Mouse (Mus musculus): ENCODE measurements at regions not wholly inside any gene's neighbourhood (a gene's known extent, or its start where the extent isn't known, plus 50 kb on each side); places are given as distances from the start of the nearest gene placed in this dataset.
A peak's percentile ranks its signal among the peaks of the same experiment; 100 is the strongest.

- DNase-seq (ENCODE audit: low spot score) (no peak), ATAC-seq (ENCODE audit: insufficient number of reproducible peaks, low FRiP score, low TSS enrichment, low read depth) (no peak)
- H3K27ac ChIP-seq (replicated peaks; ENCODE audit: low read depth, low read length), result no peak overlapping the region
- H3K36me3 ChIP-seq (ENCODE audit: control insufficient read depth, insufficient read depth, low read length), result no peaks in the 10 kb centered on the region
- H3K4me3 ChIP-seq (ENCODE audit: low read depth, low read length), result no peak overlapping the region
- no peaks in the 10 kb centered on the region for H3K27me3 ChIP-seq (ENCODE audit: control insufficient read depth, insufficient read depth, low read length)
- H3K9ac ChIP-seq (ENCODE audit: low read length), result no peak overlapping the region
- no peak overlapping the region for H3K4me2 ChIP-seq (ENCODE audit: low read depth, severe bottlenecking)
- no peaks in the 10 kb centered on the region for H3K4me1 ChIP-seq (ENCODE audit: control insufficient read depth, insufficient read depth, low read length)
- WGBS, result 83% methylated on average over 6 of the region's 6 CpGs
- no peaks in the 10 kb centered on the region for H3K9me3 ChIP-seq (ENCODE audit: control insufficient read depth, low read length)
Observed at GRCm38 (mm10) chr12:27283964-27284363, 58.4 kb downstream of the Sox11 start.

- DNase-seq (ENCODE audit: low spot score) (no peak), ATAC-seq (ENCODE audit: insufficient number of reproducible peaks, low FRiP score, low TSS enrichment, low read depth) (no peak)
- no peaks in the 10 kb centered on the region for H3K36me3 ChIP-seq (ENCODE audit: control insufficient read depth, insufficient read depth, low read length)
- H3K9ac ChIP-seq (ENCODE audit: low read length), result no peak overlapping the region
- no peak overlapping the region for H3K4me3 ChIP-seq (ENCODE audit: low read depth, low read length)
- H3K27me3 ChIP-seq (ENCODE audit: control insufficient read depth, insufficient read depth, low read length), result no peaks in the 10 kb centered on the region
- no peak overlapping the region for H3K4me2 ChIP-seq (ENCODE audit: low read depth, severe bottlenecking)
- no peaks in the 10 kb centered on the region for H3K9me3 ChIP-seq (ENCODE audit: control insufficient read depth, low read length)
- no peak overlapping the region for H3K27ac ChIP-seq (replicated peaks; ENCODE audit: low read depth, low read length)
- H3K4me1 ChIP-seq (ENCODE audit: control insufficient read depth, insufficient read depth, low read length), result no peaks in the 10 kb centered on the region
Observed at GRCm38 (mm10) chr12:27261965-27262364, 80.4 kb downstream of the Sox11 start.

- H3K9ac ChIP-seq (ENCODE audit: low read length), result no peak overlapping the region
- no peak overlapping the region for H3K4me2 ChIP-seq (ENCODE audit: low read depth, severe bottlenecking)
- DNase-seq (ENCODE audit: low spot score) (peak; percentile 38), ATAC-seq (ENCODE audit: insufficient number of reproducible peaks, low FRiP score, low TSS enrichment, low read depth) (no peak)
- peak overlapping the region; percentile 61 for H3K27ac ChIP-seq (replicated peaks; ENCODE audit: low read depth, low read length)
- H3K4me1 ChIP-seq (ENCODE audit: control insufficient read depth, insufficient read depth, low read length), result peaks cover 11% of the 10 kb centered on the region
- no peaks in the 10 kb centered on the region for H3K36me3 ChIP-seq (ENCODE audit: control insufficient read depth, insufficient read depth, low read length)
- WGBS, result 18% methylated on average over 3 of the region's 3 CpGs
- no peak overlapping the region for H3K4me3 ChIP-seq (ENCODE audit: low read depth, low read length)
- no peaks in the 10 kb centered on the region for H3K9me3 ChIP-seq (ENCODE audit: control insufficient read depth, low read length)
- no peaks in the 10 kb centered on the region for H3K27me3 ChIP-seq (ENCODE audit: control insufficient read depth, insufficient read depth, low read length)
Observed at GRCm38 (mm10) chr12:27254125-27254524, 88.2 kb downstream of the Sox11 start.

GRCm38 (mm10) chr12:27251521-27251920, 90.9 kb downstream of the Sox11 start:
- H3K4me2 ChIP-seq (ENCODE audit: low read depth, severe bottlenecking), result no peak overlapping the region

GRCm38 (mm10) chr12:27248545-27248855, 93.9 kb downstream of the Sox11 start:
- H3K27ac ChIP-seq (replicated peaks; ENCODE audit: low read depth, low read length), result no peak overlapping the region
- H3K36me3 ChIP-seq (ENCODE audit: control insufficient read depth, insufficient read depth, low read length), result no peaks in the 10 kb centered on the region
- H3K9ac ChIP-seq (ENCODE audit: low read length), result no peak overlapping the region
- H3K9me3 ChIP-seq (ENCODE audit: control insufficient read depth, low read length), result no peaks in the 10 kb centered on the region
- peaks cover 3% of the 10 kb centered on the region; the same call in 1 of the 2 replicates for H3K4me1 ChIP-seq (ENCODE audit: control insufficient read depth, insufficient read depth, low read length)
- WGBS, result 66% methylated on average over 3 of the region's 3 CpGs
- no peaks in the 10 kb centered on the region for H3K27me3 ChIP-seq (ENCODE audit: control insufficient read depth, insufficient read depth, low read length)
- H3K4me3 ChIP-seq (ENCODE audit: low read depth, low read length), result no peak overlapping the region
- ATAC-seq (ENCODE audit: insufficient number of reproducible peaks, low FRiP score, low TSS enrichment, low read depth) (no peak), DNase-seq (ENCODE audit: low spot score) (no peak)
- H3K4me2 ChIP-seq (ENCODE audit: low read depth, severe bottlenecking), result no peak overlapping the region

More at GRCm38 (mm10) chr12:27251521-27251920, 90.9 kb downstream of the Sox11 start:
- no peak for ATAC-seq (ENCODE audit: insufficient number of reproducible peaks, low FRiP score, low TSS enrichment, low read depth)
- H3K4me3 ChIP-seq (ENCODE audit: low read depth, low read length), result no peak overlapping the region
- H3K27me3 ChIP-seq (ENCODE audit: control insufficient read depth, insufficient read depth, low read length), result no peaks in the 10 kb centered on the region
- H3K9ac ChIP-seq (ENCODE audit: low read length), result no peak overlapping the region
- peaks cover 13% of the 10 kb centered on the region for H3K4me1 ChIP-seq (ENCODE audit: control insufficient read depth, insufficient read depth, low read length)
- H3K27ac ChIP-seq (replicated peaks; ENCODE audit: low read depth, low read length), result no peak overlapping the region
- DNase-seq (ENCODE audit: low spot score), result no peak
- H3K9me3 ChIP-seq (ENCODE audit: control insufficient read depth, low read length), result no peaks in the 10 kb centered on the region
- no peaks in the 10 kb centered on the region for H3K36me3 ChIP-seq (ENCODE audit: control insufficient read depth, insufficient read depth, low read length)
- WGBS, result 78% methylated on average over 5 of the region's 5 CpGs

- no peak overlapping the region for H3K4me2 ChIP-seq (ENCODE audit: low read depth, severe bottlenecking)
- H3K9ac ChIP-seq (ENCODE audit: low read length), result no peak overlapping the region
- ATAC-seq (ENCODE audit: insufficient number of reproducible peaks, low FRiP score, low TSS enrichment, low read depth) (no peak), DNase-seq (ENCODE audit: low spot score) (no peak)
- no peaks in the 10 kb centered on the region for H3K9me3 ChIP-seq (ENCODE audit: control insufficient read depth, low read length)
- H3K4me3 ChIP-seq (ENCODE audit: low read depth, low read length), result no peak overlapping the region
- no peaks in the 10 kb centered on the region for H3K27me3 ChIP-seq (ENCODE audit: control insufficient read depth, insufficient read depth, low read length)
- H3K27ac ChIP-seq (replicated peaks; ENCODE audit: low read depth, low read length), result no peak overlapping the region
- H3K4me1 ChIP-seq (ENCODE audit: control insufficient read depth, insufficient read depth, low read length), result 0 out of 2 replicates have a peak, but pooled peaks cover 3% of the 10 kb centered on the region
- no peaks in the 10 kb centered on the region for H3K36me3 ChIP-seq (ENCODE audit: control insufficient read depth, insufficient read depth, low read length)
- 68% methylated on average over 10 of the region's 10 CpGs for WGBS
Observed at GRCm38 (mm10) chr12:27247756-27248544, 94.4 kb downstream of the Sox11 start.

- 81% methylated on average over 1 of the region's 1 CpGs for WGBS
Observed at GRCm38 (mm10) chr12:27235748-27236147, 106.6 kb downstream of the Sox11 start.

GRCm38 (mm10) chr12:27221541-27221940, 120.8 kb downstream of the Sox11 start:
- Histone ChIP-seq H3K9ac (ENCODE audit: low read length) (no peak overlapping the region), H3K4me1 (ENCODE audit: control insufficient read depth, insufficient read depth, low read length) (no peaks in the 10 kb centered on the region), H3K4me3 (ENCODE audit: low read depth, low read length) (no peak overlapping the region), H3K27me3 (ENCODE audit: control insufficient read depth, insufficient read depth, low read length) (no peaks in the 10 kb centered on the region), H3K36me3 (ENCODE audit: control insufficient read depth, insufficient read depth, low read length) (no peaks in the 10 kb centered on the region), H3K9me3 (ENCODE audit: control insufficient read depth, low read length) (no peaks in the 10 kb centered on the region; the same call in 1 of the 2 replicates), H3K27ac (replicated peaks; ENCODE audit: low read depth, low read length) (no peak overlapping the region), H3K4me2 (ENCODE audit: low read depth, severe bottlenecking) (no peak overlapping the region)
- no peak for DNase-seq (ENCODE audit: low spot score)
- no peak for ATAC-seq (ENCODE audit: insufficient number of reproducible peaks, low FRiP score, low TSS enrichment, low read depth)
- 88% methylated on average over 3 of the region's 3 CpGs for WGBS

More at GRCm38 (mm10) chr12:27235748-27236147, 106.6 kb downstream of the Sox11 start:
- Histone ChIP-seq H3K27me3 (ENCODE audit: control insufficient read depth, insufficient read depth, low read length) (no peaks in the 10 kb centered on the region), H3K4me2 (ENCODE audit: low read depth, severe bottlenecking) (no peak overlapping the region), H3K36me3 (ENCODE audit: control insufficient read depth, insufficient read depth, low read length) (no peaks in the 10 kb centered on the region), H3K4me1 (ENCODE audit: control insufficient read depth, insufficient read depth, low read length) (no peaks in the 10 kb centered on the region), H3K9me3 (ENCODE audit: control insufficient read depth, low read length) (no peaks in the 10 kb centered on the region), H3K4me3 (ENCODE audit: low read depth, low read length) (no peak overlapping the region), H3K27ac (replicated peaks; ENCODE audit: low read depth, low read length) (no peak overlapping the region), H3K9ac (ENCODE audit: low read length) (no peak overlapping the region)
- no peak for DNase-seq (ENCODE audit: low spot score)
- ATAC-seq (ENCODE audit: insufficient number of reproducible peaks, low FRiP score, low TSS enrichment, low read depth), result no peak

GRCm38 (mm10) chr12:27201191-27201590, 141.2 kb downstream of the Sox11 start:
- no peak for DNase-seq (ENCODE audit: low spot score)
- no peak overlapping the region for H3K27ac ChIP-seq (replicated peaks; ENCODE audit: low read depth, low read length)

More at GRCm38 (mm10) chr12:27201191-27201590, 141.2 kb downstream of the Sox11 start:
- Histone ChIP-seq H3K36me3 (ENCODE audit: control insufficient read depth, insufficient read depth, low read length) (no peaks in the 10 kb centered on the region), H3K27me3 (ENCODE audit: control insufficient read depth, insufficient read depth, low read length) (no peaks in the 10 kb centered on the region), H3K9ac (ENCODE audit: low read length) (no peak overlapping the region), H3K4me1 (ENCODE audit: control insufficient read depth, insufficient read depth, low read length) (no peaks in the 10 kb centered on the region), H3K4me3 (ENCODE audit: low read depth, low read length) (no peak overlapping the region), H3K9me3 (ENCODE audit: control insufficient read depth, low read length) (no peaks in the 10 kb centered on the region), H3K4me2 (ENCODE audit: low read depth, severe bottlenecking) (no peak overlapping the region)
- no peak for ATAC-seq (ENCODE audit: insufficient number of reproducible peaks, low FRiP score, low TSS enrichment, low read depth)
- WGBS, result 50% methylated on average over 7 of the region's 7 CpGs

All from limb, embryonic 11.5 days (tissue).